Mouse (Mus musculus) testis, adult 2 months (tissue): ENCODE results near the gene Fam71f2.

Experiments used
- CTCF ChIP-seq: fragments of 200-500 bp; IDR thresholded peaks from 2 replicates; pipeline ENCODE4 v1.5.1; 2012; ENCODE audit warnings: low read depth, mild to moderate bottlenecking, inconsistent platforms, low read length, moderate library complexity; ENCODE audit not compliant: control insufficient read depth, insufficient read depth, insufficient replicate concordance
- POLR2A ChIP-seq: fragments of 200-500 bp; IDR thresholded peaks from 2 replicates; pipeline ENCODE4 v1.6.1; 2012; ENCODE audit warnings: low read depth, mild to moderate bottlenecking, inconsistent platforms, low read length, moderate library complexity; ENCODE audit not compliant: control insufficient read depth

GRCm38 (mm10) chr6:29270961-29271360 is 8.4 kb upstream of the Fam71f2 start:
- no peak for TF ChIP-seq CTCF
- no peak for TF ChIP-seq POLR2A
